Mouse (Mus musculus): Measurements from ENCODE around the gene Rai14. TPM values are rescaled to one million over a fixed set of nuclear protein-coding genes. Genes with fewer than 3 reads are reported as not detected.

Gene Rai14
- total RNA-seq (2021): 10 to 100 TPM; 10.4 to 11.4 TPM
- long read RNA-seq, experiment 1, partial matches to known transcripts: 1 of 3 reads
- long read RNA-seq, experiment 1, other reads (novel, unspliced or antisense): 2 of 3 reads
- long read RNA-seq, experiment 2, full-length matches to known transcripts: 1 of 3 reads
- long read RNA-seq, experiment 2, partial matches to known transcripts: 0 of 3 reads
- long read RNA-seq, experiment 2, other reads (novel, unspliced or antisense): 2 of 3 reads

GRCm38 (mm10) chr15:10714409-10715138 lies at the start of gene Rai14:
Gene Rai14 (minus strand): TSS chr15:10714624.
- peak in 1 of 2 experiments; percentile 17 for DNase-seq (ENCODE audit: low spot score in 2 of 2)
- intact Hi-C loops (cut with DNase I): loop anchor here (10.0 kb wide), 1 partner anchor 150 kb away; no protein-coding TSS in a partner anchor

DNA sequence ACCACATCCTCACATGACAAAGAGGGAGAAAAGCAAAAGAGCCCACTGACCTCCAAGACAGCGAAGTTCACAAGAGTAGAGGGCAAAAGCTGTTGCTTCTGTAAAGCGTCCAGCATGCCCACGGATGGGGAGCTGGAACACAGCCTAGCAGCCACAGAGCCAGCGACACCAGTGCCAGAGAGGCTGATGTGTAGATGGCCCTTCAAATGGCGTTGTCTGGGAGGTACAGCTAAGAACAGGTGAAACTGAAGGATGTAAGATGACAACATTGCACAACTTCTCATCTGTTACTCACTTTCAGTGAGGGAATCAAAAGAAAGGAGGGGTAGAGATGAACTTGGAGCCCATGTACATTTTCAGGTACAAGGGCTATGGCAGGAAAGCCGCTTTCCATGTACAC lies 47.0 kb upstream of the Rai14 start:
- no peak for DNase-seq (ENCODE audit: low spot score in 2 of 2)

GRCm38 (mm10) chr15:10760006-10760405 lies 45.6 kb upstream of the Rai14 start:
- no peak for DNase-seq (ENCODE audit: low spot score in 2 of 2)
- intact Hi-C loops (cut with DNase I): no loop called here

More for the DNA sequence above, 47.0 kb upstream of the Rai14 start:
- intact Hi-C loops (cut with DNase I): no loop called here

- DNase-seq (ENCODE audit: low spot score in 2 of 2): no peak
- intact Hi-C loops (cut with DNase I): no loop called here
These were observed 45.0 kb upstream of the Rai14 start for GRCm38 (mm10) chr15:10759440-10759839.

- DNase-seq (ENCODE audit: low spot score in 2 of 2): no peak
- intact Hi-C loops (cut with DNase I): no loop called here
These were observed 44.4 kb upstream of the Rai14 start for GRCm38 (mm10) chr15:10758808-10759207.

- no peak for DNase-seq (ENCODE audit: low spot score in 2 of 2)
- intact Hi-C loops (cut with DNase I): no loop called here
These were observed 36.7 kb upstream of the Rai14 start for GRCm38 (mm10) chr15:10751141-10751540.

GRCm38 (mm10) chr15:10750339-10750738 lies 35.9 kb upstream of the Rai14 start:
- intact Hi-C loops (cut with DNase I): no loop called here
- peak; percentile 13 to 22 for DNase-seq (ENCODE audit: low spot score in 2 of 2)

- intact Hi-C loops (cut with DNase I): loop anchor here (5.0 kb wide), 1 partner anchor 93 kb away; no protein-coding TSS in a partner anchor
- DNase-seq (ENCODE audit: low spot score in 2 of 2): no peak
These were observed 35.3 kb upstream of the Rai14 start for GRCm38 (mm10) chr15:10749678-10750077.

DNA sequence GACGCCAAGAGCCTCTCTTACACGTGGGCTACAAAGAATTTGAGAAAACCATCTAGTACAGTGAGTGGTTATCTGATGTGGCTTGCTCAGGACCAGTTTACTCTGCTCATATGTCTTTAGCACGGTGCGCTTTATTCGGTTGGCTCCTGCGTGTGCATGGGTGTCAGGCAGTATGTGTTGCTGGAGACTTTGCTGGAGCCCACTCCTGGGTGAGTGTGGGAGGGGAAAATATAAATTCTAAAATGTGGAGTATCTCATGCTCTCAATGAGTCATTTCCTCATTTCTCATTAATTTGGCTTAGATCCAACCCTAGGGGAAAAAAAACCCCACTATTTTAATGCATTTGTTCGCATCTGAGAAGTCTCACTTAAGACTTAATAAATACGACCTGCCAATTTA lies 33.2 kb upstream of the Rai14 start:
- intact Hi-C loops (cut with DNase I): loop anchor here (5.0 kb wide), 1 partner anchor 95 kb away; no protein-coding TSS in a partner anchor
- DNase-seq (ENCODE audit: low spot score in 2 of 2): peak; percentile 16 to 25

- intact Hi-C loops (cut with DNase I): loop anchor here (5.0 kb wide), 1 partner anchor 95 kb away; no protein-coding TSS in a partner anchor
- no peak for DNase-seq (ENCODE audit: low spot score in 2 of 2)
These were observed 32.8 kb upstream of the Rai14 start for GRCm38 (mm10) chr15:10747226-10747625.

DNA sequence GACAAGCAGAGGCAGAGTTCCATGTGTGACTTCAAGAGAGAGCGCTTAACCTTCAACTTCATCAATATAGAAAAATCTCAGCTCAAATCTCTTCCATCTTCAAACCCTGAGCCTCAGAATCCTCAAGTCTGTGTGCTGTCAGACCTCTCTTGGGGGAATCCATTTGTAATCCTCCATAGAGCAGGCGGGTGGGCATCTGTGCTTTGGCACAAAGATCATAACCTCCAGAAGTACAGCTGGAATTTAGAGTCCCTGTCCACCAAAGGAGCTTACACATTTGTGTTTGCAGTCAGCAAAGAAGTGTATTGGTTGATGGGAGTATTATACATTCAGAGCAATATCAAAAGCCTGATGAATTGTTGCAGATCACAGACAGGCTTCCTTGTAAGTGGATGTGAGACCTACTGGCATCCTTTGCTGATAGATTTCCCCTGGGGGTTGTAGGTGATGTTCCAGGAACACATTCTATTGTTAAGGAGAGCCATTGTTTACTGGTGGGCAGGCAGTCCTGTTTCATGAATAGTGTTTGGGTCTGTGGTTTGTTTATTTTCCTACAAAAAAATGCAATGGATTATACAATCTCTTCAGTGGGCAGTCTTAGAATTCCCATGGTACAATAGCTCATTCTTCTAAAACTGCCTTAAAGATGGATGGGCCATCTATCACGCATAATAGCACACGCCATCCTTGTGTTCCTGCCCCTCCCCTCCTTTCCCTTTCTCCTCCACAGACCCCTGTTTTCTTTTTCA lies 32.1 kb upstream of the Rai14 start:
- intact Hi-C loops (cut with DNase I): loop anchor here (5.0 kb wide), 1 partner anchor 96 kb away; no protein-coding TSS in a partner anchor
- no peak for DNase-seq (ENCODE audit: low spot score in 2 of 2)

GRCm38 (mm10) chr15:10742441-10742840 lies 28.0 kb upstream of the Rai14 start:
- intact Hi-C loops (cut with DNase I): no loop called here

DNA sequence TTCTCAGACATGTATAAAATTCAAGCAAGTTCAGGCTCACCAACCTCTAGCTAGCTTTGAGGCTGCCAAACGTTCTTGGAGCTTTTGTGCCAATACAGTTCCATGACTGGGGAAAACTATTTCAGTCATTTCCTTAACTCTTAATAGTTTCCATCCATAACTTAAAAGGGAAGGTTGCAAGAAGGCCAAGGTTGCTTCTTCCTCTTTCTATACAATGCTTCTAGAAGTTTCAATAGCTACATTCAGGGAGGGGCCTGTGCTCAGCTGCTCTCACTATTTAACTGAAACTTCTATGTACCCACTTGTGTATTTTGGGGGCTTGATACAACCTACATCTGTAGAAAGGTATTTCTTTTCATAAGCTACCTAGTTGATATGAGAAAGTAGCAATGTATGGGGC lies 24.9 kb upstream of the Rai14 start:
- DNase-seq (ENCODE audit: low spot score in 2 of 2): no peak
- intact Hi-C loops (cut with DNase I): no loop called here

More at GRCm38 (mm10) chr15:10742441-10742840, 28.0 kb upstream of the Rai14 start:
- no peak for DNase-seq (ENCODE audit: low spot score in 2 of 2)

- intact Hi-C loops (cut with DNase I): no loop called here
These were observed 24.1 kb upstream of the Rai14 start for GRCm38 (mm10) chr15:10738354-10739142.

DNA sequence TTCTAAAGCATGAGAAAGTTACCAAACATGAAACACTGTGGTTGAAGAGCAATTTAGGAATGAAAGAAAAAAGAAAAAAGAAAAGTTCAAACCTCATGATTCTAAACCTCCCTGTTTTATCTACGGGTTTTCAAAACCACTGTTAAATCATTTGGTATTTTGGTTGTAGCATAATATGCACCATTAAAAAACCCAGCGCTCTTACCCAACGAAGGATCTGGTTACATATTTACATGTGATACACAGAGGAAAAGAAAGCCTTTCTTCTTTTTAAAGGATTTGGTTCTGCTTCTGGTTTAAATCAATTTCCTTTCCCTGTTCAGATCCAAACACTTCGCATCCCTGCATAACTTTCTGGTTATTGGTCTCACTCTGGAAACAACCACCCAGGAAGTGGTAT lies 21.5 kb upstream of the Rai14 start:
- intact Hi-C loops (cut with DNase I): no loop called here
- no peak for DNase-seq (ENCODE audit: low spot score in 2 of 2)

More at GRCm38 (mm10) chr15:10738354-10739142, 24.1 kb upstream of the Rai14 start:
- DNase-seq (ENCODE audit: low spot score in 2 of 2): no peak

GRCm38 (mm10) chr15:10735216-10735615 lies 20.8 kb upstream of the Rai14 start:
- intact Hi-C loops (cut with DNase I): no loop called here
- no peak for DNase-seq (ENCODE audit: low spot score in 2 of 2)

- no peak for DNase-seq (ENCODE audit: low spot score in 2 of 2)
- intact Hi-C loops (cut with DNase I): no loop called here
These were observed 17.0 kb upstream of the Rai14 start for GRCm38 (mm10) chr15:10731398-10731797.

DNA sequence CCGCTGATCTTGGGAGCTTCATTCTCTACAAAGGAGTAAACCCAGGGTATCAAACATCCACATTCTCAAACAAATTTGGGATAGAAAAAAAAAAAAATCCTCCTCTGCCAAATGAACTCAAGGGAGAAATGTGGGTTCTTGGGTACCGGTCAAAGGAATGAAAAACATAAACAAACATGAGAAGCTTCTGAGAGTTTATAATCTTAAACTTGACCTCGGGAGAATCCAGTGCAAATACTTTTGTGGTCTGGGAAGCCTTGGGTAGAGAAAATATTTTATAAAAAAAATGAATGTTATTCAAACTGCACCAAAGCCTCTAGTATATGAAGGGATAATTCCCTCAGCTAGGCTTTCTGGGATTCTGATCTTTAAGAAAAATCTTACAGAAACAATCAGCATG lies 11.8 kb upstream of the Rai14 start:
- no peak for DNase-seq (ENCODE audit: low spot score in 2 of 2)
- intact Hi-C loops (cut with DNase I): no loop called here

GRCm38 (mm10) chr15:10724857-10725256 lies 10.4 kb upstream of the Rai14 start:
- intact Hi-C loops (cut with DNase I): no loop called here

More at GRCm38 (mm10) chr15:10724857-10725256, 10.4 kb upstream of the Rai14 start:
- no peak for DNase-seq (ENCODE audit: low spot score in 2 of 2)

Data from left cerebral cortex, postnatal 14 days (tissue).